Comparison of ENCODE assay signal across 23 mouse cellular contexts in the genomic region with DNA sequence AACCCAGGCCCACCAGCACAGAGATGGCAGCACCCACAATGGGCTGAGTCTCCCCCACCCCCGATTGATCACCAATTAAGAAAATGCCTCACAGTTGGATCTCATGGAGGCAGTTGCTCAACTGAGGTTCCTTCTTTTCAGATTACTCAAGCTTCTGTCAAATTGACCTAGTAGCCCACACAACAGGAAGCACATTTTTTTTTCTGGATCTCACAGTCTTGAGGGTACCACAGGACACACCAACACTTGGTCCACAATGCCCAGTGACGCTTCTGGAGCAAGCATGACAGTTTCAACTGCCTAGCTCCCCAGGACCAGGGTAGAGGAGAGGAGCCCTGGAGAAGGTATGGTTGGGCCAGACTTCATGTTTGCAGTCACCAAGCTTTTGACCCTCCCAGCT. TPM values are rescaled to one million over a fixed set of nuclear protein-coding genes. Genes with fewer than 3 reads are reported as not detected.
DNase-seq lines count a peak whose midpoint lies in the region; ATAC-seq and TF ChIP-seq lines count a peak whose summit lies in the region.
"Had no signal": no experiment of that assay in that cellular context is flagged by ENCODE, and none has a peak within 500 bp of the region (broad histone marks: within the 10 kb centered on the region; RNA-seq: fewer than 3 reads in every experiment).

No protein-coding gene starts in this region.

- 63% methylated on average over 2 of the region's 2 CpGs for WGBS in liver, adult 2 months
- WGBS in macrophage (ENCODE audit: missing documents), result 0% methylated on average over 2 of the region's 2 CpGs

- H3K4me3 ChIP-seq in liver, adult 2 months (ENCODE audit: insufficient read depth, low read depth, low read length), result no peak overlapping the region
- no peak overlapping the region for H3K4me3 ChIP-seq in macrophage (ENCODE audit: inconsistent target)
- H3K4me3 ChIP-seq: embryonic facial prominence, embryonic 10.5 days; forebrain, embryonic 10.5 days; heart, embryonic 13.5 days; intestine, embryonic 15.5 days had no signal

- TF ChIP-seq POLR2A in liver, adult 2 months (IDR thresholded peaks at IDR 0.05; ENCODE audit: extremely low read depth, insufficient read depth, low read length), result no peak

- H3K9ac ChIP-seq in liver, adult 2 months (ENCODE audit: low read depth, low read length), result no peak overlapping the region
- H3K9ac ChIP-seq: heart, embryonic 13.5 days; hindbrain, embryonic 14.5 days; intestine, embryonic 15.5 days had no signal

- TF ChIP-seq CTCF in liver, adult 2 months (IDR thresholded peaks at IDR 0.05; ENCODE audit: low read depth, low read length), result no peak

- peak; percentile 39 for DNase-seq in liver, adult 2 months (ENCODE audit: extremely low read depth, low read depth, low spot score)
- DNase-seq in liver, result no peak
- peak; percentile 66 for DNase-seq in 416B (ENCODE audit: low read depth)
- DNase-seq in left cerebral cortex, postnatal 4 days, result no peak
- no peak for DNase-seq in cerebellum, postnatal 36 days
- DNase-seq: adrenal gland, adult 8-10 months; adrenal gland, postnatal 36 days; cerebellum, adult 11 months; cerebellum, adult 8-10 months; cerebellum, postnatal 14 days; gastrocnemius, postnatal 14 days; heart, postnatal 36 days had no signal

- no peaks in the 10 kb centered on the region for H3K36me3 ChIP-seq in liver, adult 2 months (ENCODE audit: control insufficient read depth, insufficient read depth, low read length)
- no peaks in the 10 kb centered on the region for H3K36me3 ChIP-seq in macrophage (ENCODE audit: inconsistent target)
- H3K36me3 ChIP-seq: embryonic facial prominence, embryonic 10.5 days; forebrain, embryonic 10.5 days; G1E; heart, embryonic 13.5 days; intestine, embryonic 15.5 days had no signal

- H3K79me2 ChIP-seq in liver, adult 2 months (ENCODE audit: control insufficient read depth, insufficient read depth, low read length), result no peaks in the 10 kb centered on the region
- H3K79me2 ChIP-seq in macrophage (ENCODE audit: inconsistent target), result no peaks in the 10 kb centered on the region

- peaks cover 4% of the 10 kb centered on the region; the same call in 1 of the 2 replicates for H3K4me1 ChIP-seq in liver, adult 2 months (ENCODE audit: control insufficient read depth, insufficient read depth, low read length)

- peaks cover 13% of the 10 kb centered on the region for H3K27me3 ChIP-seq in liver, adult 2 months (ENCODE audit: control insufficient read depth, insufficient read depth, low read length)

- peak; percentile 76 for ATAC-seq in common myeloid progenitor, adult 5-6 weeks (replicated peaks; ENCODE audit: low read depth, poor library complexity, severe bottlenecking)
- ATAC-seq: CD4-positive, CD25-positive, alpha-beta regulatory T cell, adult 4 months; forebrain, embryonic 16.5 days; intestine, embryonic 15.5 days had no signal

- peak overlapping the region; percentile 48; the same call in 1 of the 2 replicates for H3K27ac ChIP-seq in liver, adult 2 months (replicated peaks; ENCODE audit: insufficient read depth, low read depth, low read length)
- H3K27ac ChIP-seq in macrophage, result 0 out of 2 replicates have a peak overlapping the region, but pooled peaks have one; percentile 22
- H3K27ac ChIP-seq: embryonic facial prominence, embryonic 10.5 days; forebrain, embryonic 10.5 days; heart, embryonic 13.5 days; hindbrain, embryonic 14.5 days; intestine, embryonic 15.5 days had no signal

- intact Hi-C loops in left cerebral cortex, postnatal 4 days (cut with DNase I), result loop anchor here (5.0 kb wide), 1 partner anchor 75 kb away; no protein-coding TSS in a partner anchor

RNA-seq across cellular contexts. Expression of gene Ksr2, which starts 3.6 kb away (rescaled TPM):
- total RNA-seq in liver, adult 2 months (2014; rRNA removed), result 0.09 and 0.13 TPM in 2 replicates
- polyA plus RNA-seq in liver, adult 2 months (2012; rRNA removed), result 0.05 and 0.06 TPM in 2 replicates
- under 0.01 and 0.19 TPM in 2 replicates for total RNA-seq in common myeloid progenitor, adult 5-6 weeks (2017)
- total RNA-seq in macrophage (2018; cell fraction: chromatin; rRNA removed), result 1 to 10 TPM in 19 of 26 experiments, under 1 TPM in 7; 0.42 to 3.2 (median 1.3) TPM
- total RNA-seq in macrophage (2018; cell fraction: cytosol; rRNA removed), result under 1 TPM; 0.14 to 0.69 (median 0.28) TPM
- total RNA-seq in macrophage (2018; cell fraction: nucleus; rRNA removed), result 1 to 10 TPM in 12 of 26 experiments, under 1 TPM in 14; 0.17 to 4.9 (median 0.99) TPM
- polyA plus RNA-seq in macrophage (2018), result 0.07 to 0.72 TPM (median 0.28 TPM) in 3 replicates
- 10 to 100 TPM; 23.4 to 24.1 TPM for total RNA-seq in left cerebral cortex, postnatal 4 days (2021)
- polyA plus RNA-seq: G1E; heart, postnatal 0 days had no signal

RNA-seq across cellular contexts. Expression of gene Rfc5, which starts 28.6 kb away (rescaled TPM):
- total RNA-seq in liver, adult 2 months (2014; rRNA removed), result 6.1 and 10.7 TPM in 2 replicates
- 11.1 and 12.3 TPM in 2 replicates for polyA plus RNA-seq in liver, adult 2 months (2012; rRNA removed)
- 64.0 and 68.8 TPM in 2 replicates for total RNA-seq in common myeloid progenitor, adult 5-6 weeks (2017)
- total RNA-seq in macrophage (2018; cell fraction: chromatin; rRNA removed), result 10 to 100 TPM in 19 of 26 experiments, 1 to 10 TPM in 7; 2.1 to 51.1 (median 17.2) TPM
- total RNA-seq in macrophage (2018; cell fraction: cytosol; rRNA removed), result 10 to 100 TPM in 13 of 26 experiments, 1 to 10 TPM in 13; 5.8 to 16.0 (median 9.9) TPM
- total RNA-seq in macrophage (2018; cell fraction: nucleus; rRNA removed), result 10 to 100 TPM in 13 of 26 experiments, 1 to 10 TPM in 13; 2.0 to 30.9 (median 10.7) TPM
- 9.5 to 24.0 TPM (median 13.0 TPM) in 3 replicates for polyA plus RNA-seq in macrophage (2018)
- total RNA-seq in left cerebral cortex, postnatal 4 days (2021), result 10 to 100 TPM; 20.2 to 26.4 TPM

Comparison
In these comparisons a context has a peak if more than half of its experiments do, and no peak if none do; other contexts are left out.
1. DNase-seq: peak in liver, adult 2 months (single experiment) and 416B (single experiment); none in liver (single experiment), left cerebral cortex, postnatal 4 days (single experiment) and cerebellum, postnatal 36 days (0 of 2).
2. RNA of gene Ksr2, which starts 3.6 kb away (total RNA-seq): 23.4 to 24.1 TPM in left cerebral cortex, postnatal 4 days; 0.09 to 0.13 TPM in liver, adult 2 months and under 0.01 to 0.19 TPM in common myeloid progenitor, adult 5-6 weeks; every median in the first group is over 10 times any median in the second.